Mouse (Mus musculus) heart, adult 2 months (tissue): Measurements from ENCODE around the gene Eif2ak1. TPM values are rescaled to one million over a fixed set of nuclear protein-coding genes. Genes with fewer than 3 reads are reported as not detected.
A peak's percentile ranks its signal among the peaks of the same experiment; 100 is the strongest.

Experiments used
- DNase-seq, 2 experiments: peaks; one replicate each; pipeline ENCODE4 v3.0.0; 2021
- H3K27ac ChIP-seq: fragments of 200-600 bp; 2 replicates; pipeline ENCODE4 v1.8.1; 2022
- H3K27me3 ChIP-seq: fragments of 200-500 bp; 2 replicates; pipeline ENCODE4 v1.6.1; 2012; ENCODE audit warnings: mild to moderate bottlenecking, low read length, inconsistent platforms, mixed read lengths; ENCODE audit not compliant: control insufficient read depth, insufficient read depth
- H3K36me3 ChIP-seq: fragments of 200-500 bp; 2 replicates; pipeline ENCODE4 v1.6.1; 2012; ENCODE audit warnings: low read length, inconsistent platforms; ENCODE audit not compliant: control insufficient read depth, insufficient read depth
- H3K4me1 ChIP-seq: fragments of 200-500 bp; 2 replicates; pipeline ENCODE4 v1.6.1; 2011; ENCODE audit warnings: low read length; ENCODE audit not compliant: control insufficient read depth, insufficient read depth
- H3K4me3 ChIP-seq: fragments of 200-600 bp; 2 replicates; pipeline ENCODE4 v1.8.1; 2022
- H3K79me2 ChIP-seq: fragments of 200-500 bp; replicated peaks from 2 replicates; pipeline ENCODE4 v1.6.1; 2012; ENCODE audit warnings: mild to moderate bottlenecking, inconsistent platforms, low read length, moderate library complexity, mixed read lengths; ENCODE audit not compliant: control insufficient read depth, insufficient read depth
- H3K9ac ChIP-seq: fragments of 200-500 bp; 2 replicates; pipeline ENCODE4 v1.6.1; 2012; ENCODE audit warnings: low read depth, mild to moderate bottlenecking, control low read depth, inconsistent platforms, low read length, mixed read lengths
- CTCF ChIP-seq: fragments of 200-600 bp; IDR thresholded peaks from 2 replicates; pipeline ENCODE4 v1.8.1; 2022; ENCODE audit warnings: antibody characterized with exemption, mild to moderate bottlenecking, moderate library complexity
- EP300 ChIP-seq: fragments of 200-500 bp; IDR thresholded peaks from 2 replicates; pipeline ENCODE4 v1.6.1; 2011; ENCODE audit warnings: low read depth, low read length, control low read depth; ENCODE audit not compliant: insufficient read depth
- POLR2A ChIP-seq: fragments of 200-500 bp; IDR thresholded peaks from 2 replicates; pipeline ENCODE4 v1.6.1; 2011; ENCODE audit warnings: mild to moderate bottlenecking, low read depth, low read length, control low read depth; ENCODE audit not compliant: insufficient read depth
- whole genome bisulfite sequencing: fragments of 180-500 bp; shearing (Covaris S2); methylation state at CpG from one replicate; pipeline ENCODE4 v1.1.7; 2018; 5-methylcytosine and 5-hydroxymethylcytosine counted together
- intact Hi-C: fragments of 180-260 bp; cut with DNase I; formaldehyde crosslinking; loops from one replicate; pipeline ENCODE4 v1.15.1; 2025
- polyA plus RNA-seq: library from polyadenylated mRNA; depleted of rRNA; stranded (reverse); fragments of >200 nt; gene quantifications from 2 replicates; pipeline ENCODE4 v1.2.3, GENCODE M21; 2012
- total RNA-seq, 2 experiments: library from RNA; stranded (reverse); gene quantifications; 2 replicates each; pipeline ENCODE4 v1.2.3; 2021

The Eif2ak1 gene
- total and polyA plus RNA-seq, 3 experiments: 11.9 to 21.4 (median 19.2) TPM

DNA sequence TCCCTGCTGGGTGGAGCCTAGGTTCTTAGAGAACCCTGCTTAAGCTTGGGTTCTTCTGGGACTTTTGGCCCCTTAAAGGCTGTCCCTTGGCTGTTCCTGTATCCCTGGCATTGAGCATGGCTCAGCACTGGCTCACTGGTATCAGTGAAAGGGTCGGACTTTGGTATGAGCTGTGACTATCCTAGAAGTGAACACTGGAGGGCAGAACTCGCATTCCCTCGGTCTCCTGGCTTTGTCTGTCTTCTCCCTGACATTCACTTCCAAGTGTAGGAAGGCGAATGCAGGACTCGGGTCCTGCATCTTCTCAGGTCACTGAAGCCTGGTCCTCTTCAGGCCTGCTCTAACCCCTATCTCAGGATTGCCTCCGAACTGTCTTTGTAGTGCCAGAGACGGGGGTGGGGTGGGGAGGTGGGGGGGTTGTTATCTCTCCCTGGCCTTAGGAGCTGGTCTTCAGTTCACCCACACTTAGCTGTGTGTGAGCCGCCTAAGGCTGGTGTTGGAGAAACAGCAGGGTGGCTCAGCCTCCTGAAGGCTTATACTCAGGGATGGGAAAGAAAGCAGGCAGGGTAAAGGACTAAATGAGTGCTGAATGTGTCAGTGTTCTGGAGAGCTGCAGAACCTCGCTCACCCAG is 74.8 kb downstream of the Eif2ak1 start:
- no peak for TF ChIP-seq POLR2A
- no peak for TF ChIP-seq EP300
- TF ChIP-seq CTCF: peak; percentile 40
- 62% methylated on average over 9 of the region's 9 CpGs for WGBS
- DNase-seq: no peak
- no peaks in the 10 kb centered on the region for H3K36me3 ChIP-seq
- H3K27me3 ChIP-seq: no peaks in the 10 kb centered on the region
- no peaks in the 10 kb centered on the region for H3K79me2 ChIP-seq
- no peaks in the 10 kb centered on the region for H3K4me1 ChIP-seq
- no peak overlapping the region for H3K4me3 ChIP-seq
- no peak overlapping the region for H3K9ac ChIP-seq
- no peak overlapping the region for H3K27ac ChIP-seq
- intact Hi-C loops: no loop called here

DNA sequence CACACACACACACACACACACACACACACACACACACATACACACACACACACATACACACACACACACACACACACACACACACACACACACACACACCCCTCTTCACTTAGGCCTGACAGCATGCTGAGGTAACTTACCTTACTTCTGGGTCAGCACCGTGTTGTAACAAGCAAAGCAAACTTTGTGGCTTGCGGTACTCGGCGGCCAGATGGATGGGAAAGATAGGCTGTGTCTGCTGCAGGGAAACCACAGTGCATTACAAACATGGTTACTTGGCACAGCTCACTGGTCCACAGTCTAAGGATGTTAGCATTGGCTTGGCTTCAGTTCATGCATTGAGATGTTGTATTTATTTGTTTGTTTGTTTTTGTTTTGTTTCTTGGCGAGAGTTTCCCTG is 75.8 kb downstream of the Eif2ak1 start:
- H3K36me3 ChIP-seq: no peaks in the 10 kb centered on the region
- no peaks in the 10 kb centered on the region for H3K79me2 ChIP-seq
- H3K9ac ChIP-seq: no peak overlapping the region
- WGBS: 71% methylated on average over 5 of the region's 5 CpGs
- intact Hi-C loops: no loop called here
- H3K4me3 ChIP-seq: no peak overlapping the region
- DNase-seq: no peak
- H3K4me1 ChIP-seq: no peaks in the 10 kb centered on the region
- H3K27ac ChIP-seq: no peak overlapping the region
- H3K27me3 ChIP-seq: no peaks in the 10 kb centered on the region
- TF ChIP-seq CTCF (no peak), EP300 (no peak), POLR2A (no peak)

DNA sequence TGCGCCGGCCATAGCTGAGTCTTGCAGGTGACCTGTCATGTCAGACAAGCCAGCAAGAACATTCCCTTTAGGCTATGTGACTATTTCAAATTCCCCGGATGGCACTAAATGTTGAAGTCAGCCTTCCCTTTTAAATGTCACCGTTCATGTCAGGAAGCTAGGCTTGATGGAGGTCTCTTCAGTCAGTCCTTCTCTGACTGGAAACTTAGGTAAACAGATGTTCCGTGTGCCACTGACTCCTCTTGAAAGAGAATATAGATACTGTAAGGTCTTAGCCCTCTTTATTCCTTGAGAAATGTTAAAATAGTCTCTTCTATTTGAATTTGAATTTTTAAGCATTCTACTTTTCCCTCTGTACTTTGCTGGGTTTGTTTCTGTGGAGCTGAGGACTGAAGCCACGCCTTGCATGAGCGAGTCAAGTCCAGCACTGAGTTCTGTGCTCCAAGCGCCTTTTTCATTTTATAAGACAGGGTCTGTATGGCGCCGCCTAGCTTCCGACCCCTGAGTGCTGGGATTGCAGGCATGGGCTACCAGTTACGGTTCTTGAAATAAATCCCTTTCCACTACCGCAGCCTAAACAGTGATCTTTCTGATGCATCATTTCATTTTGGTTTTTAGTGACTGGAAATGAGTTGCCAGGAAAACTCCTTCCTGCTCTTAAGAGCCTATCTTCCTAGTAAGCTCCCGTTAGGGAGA is 80.2 kb downstream of the Eif2ak1 start, which contains the start of gene Ankrd61:
TSS of gene Ankrd61 (minus strand) at position 51 of the 696 bp plus-strand sequence.
- H3K36me3 ChIP-seq: peaks cover 6% of the 10 kb centered on the region; the same call in 1 of the 2 replicates

DNA sequence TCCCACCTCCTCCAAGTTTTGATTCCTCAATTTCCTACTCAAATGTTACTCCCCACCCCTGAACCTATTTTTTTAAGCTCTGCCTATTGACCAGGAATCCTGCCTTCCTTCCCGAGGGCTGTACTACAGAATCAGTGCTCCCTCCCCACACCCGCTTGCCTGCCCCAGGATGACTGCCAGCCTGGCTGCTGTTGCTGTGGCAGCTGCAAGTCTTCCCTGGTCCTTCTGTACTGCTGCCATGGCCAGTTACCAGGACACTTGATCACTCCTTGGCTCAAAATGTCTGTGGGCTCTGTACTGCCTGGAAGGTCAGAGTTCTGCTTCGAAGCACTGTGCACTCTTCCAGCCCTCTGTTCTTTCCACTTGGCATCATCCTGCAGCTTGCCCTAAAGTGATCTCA is 84.5 kb downstream of the Eif2ak1 start:
- DNase-seq: peak; percentile 53 to 74
- Histone ChIP-seq H3K36me3 (peaks cover 6% of the 10 kb centered on the region; the same call in 1 of the 2 replicates), H3K79me2 (no peaks in the 10 kb centered on the region), H3K27me3 (no peaks in the 10 kb centered on the region), H3K27ac (no peak overlapping the region), H3K4me1 (peaks cover 1% of the 10 kb centered on the region), H3K9ac (no peak overlapping the region), H3K4me3 (no peak overlapping the region)
- TF ChIP-seq POLR2A: no peak
- TF ChIP-seq EP300: no peak
- no peak for TF ChIP-seq CTCF
- WGBS: 46% methylated on average over 3 of the region's 3 CpGs
- intact Hi-C loops: no loop called here

More for the DNA sequence above, 80.2 kb downstream of the Eif2ak1 start, which contains the start of gene Ankrd61:
- Histone ChIP-seq H3K27ac (no peak within 1 kb of the TSS), H3K4me1 (peaks cover 1% of the 10 kb centered on the region), H3K27me3 (no peaks in the 10 kb centered on the region), H3K79me2 (no peaks in the 10 kb centered on the region), H3K4me3 (no peak within 1 kb of the TSS), H3K9ac (no peak within 1 kb of the TSS)
- DNase-seq: no peak
- intact Hi-C loops: no loop called here
- TF ChIP-seq EP300: no peak
- TF ChIP-seq CTCF: 0 out of 2 replicates have a peak, but pooled peaks have one; percentile 1
- WGBS: 89% methylated on average over 14 of the region's 14 CpGs

DNA sequence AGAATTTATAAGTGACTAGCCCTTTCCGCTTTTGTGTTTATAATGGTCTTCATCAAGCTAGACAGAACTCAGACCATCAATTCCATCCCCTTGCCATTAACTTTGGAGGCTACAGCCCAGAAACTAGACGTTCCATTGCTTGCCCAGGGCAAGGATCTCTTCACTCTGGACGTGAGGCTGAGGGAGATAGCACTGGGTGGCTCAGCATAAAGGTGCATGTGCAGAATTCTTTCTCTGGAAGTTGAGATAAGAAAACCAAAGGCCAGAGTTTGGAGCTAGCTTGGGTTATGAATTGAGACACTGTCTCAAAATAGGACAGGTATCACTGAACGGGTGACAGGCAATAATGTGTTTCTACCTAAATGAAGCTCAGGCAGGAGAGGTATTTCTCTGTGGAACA is 86.2 kb downstream of the Eif2ak1 start:
- 70% methylated on average over 4 of the region's 4 CpGs for WGBS
- H3K27me3 ChIP-seq: no peaks in the 10 kb centered on the region

DNA sequence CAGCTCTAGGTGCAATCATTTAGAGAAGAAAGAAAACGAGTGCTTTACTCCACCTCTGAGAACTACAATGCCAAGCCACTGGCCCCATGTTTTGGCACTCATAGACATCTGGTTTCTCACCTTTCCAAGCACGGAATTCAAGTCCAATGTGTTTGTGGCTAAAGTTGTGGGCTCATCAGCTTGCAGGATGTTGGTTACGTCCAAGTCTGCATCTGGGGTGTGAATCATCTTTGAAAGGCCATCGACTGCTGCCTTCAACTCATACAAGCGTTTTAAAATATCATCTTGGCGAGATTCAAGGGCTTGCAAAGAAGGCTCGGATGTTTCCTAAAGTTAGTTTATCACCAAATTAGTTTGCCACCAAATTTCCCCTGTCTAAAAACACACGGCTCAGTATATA is 88.8 kb downstream of the Eif2ak1 start:
- no peak for TF ChIP-seq CTCF
- no peak for TF ChIP-seq POLR2A
- no peak for TF ChIP-seq EP300
- WGBS: 79% methylated on average over 8 of the region's 8 CpGs
- no peaks in the 10 kb centered on the region for H3K79me2 ChIP-seq
- intact Hi-C loops: loop anchor here (5.0 kb wide), 1 partner anchor 334 kb away; no protein-coding TSS in a partner anchor
- H3K27ac ChIP-seq: no peak overlapping the region
- no peak for DNase-seq
- no peak overlapping the region for H3K4me3 ChIP-seq
- peaks cover 4% of the 10 kb centered on the region for H3K36me3 ChIP-seq
- H3K4me1 ChIP-seq: no peaks in the 10 kb centered on the region
- no peak overlapping the region for H3K9ac ChIP-seq
- no peaks in the 10 kb centered on the region for H3K27me3 ChIP-seq

More for the DNA sequence above, 86.2 kb downstream of the Eif2ak1 start:
- Histone ChIP-seq H3K36me3 (peaks cover 6% of the 10 kb centered on the region; the same call in 1 of the 2 replicates), H3K27ac (no peak overlapping the region), H3K79me2 (no peaks in the 10 kb centered on the region), H3K4me1 (peaks cover 1% of the 10 kb centered on the region), H3K9ac (no peak overlapping the region), H3K4me3 (no peak overlapping the region)
- intact Hi-C loops: no loop called here
- TF ChIP-seq EP300 (no peak), CTCF (no peak), POLR2A (no peak)
- DNase-seq: no peak
